Mouse (Mus musculus): ENCODE data around the gene Rnf39.

GRCm38 (mm10) chr17:36909802-36910201 is 32.9 kb upstream of the Rnf39 start:
- TF ChIP-seq POLR2A (IDR thresholded peaks at IDR 0.05; ENCODE audit: control insufficient read depth in 1 of 2, insufficient read depth in 1 of 2, low read depth in 1 of 2, low read length in 2 of 2, poor library complexity in 1 of 2) (no peak), MAX (IDR thresholded peaks at IDR 0.05; ENCODE audit: low read length) (no peak)

Data from MEL (cell line).